Mouse (Mus musculus) embryonic facial prominence, embryonic 13.5 days (tissue): ENCODE measurements around the gene Smpd3. TPM values are rescaled to one million over a fixed set of nuclear protein-coding genes. Genes with fewer than 3 reads are reported as not detected.

Source experiments
- ATAC-seq: fragments of 200-750 bp; cut with Nextera tagmentation; 2 replicates; pipeline ENCODE4 v1.8.0; 2017; ENCODE audit warnings: low read depth; ENCODE audit not compliant: insufficient number of reproducible peaks, insufficient read depth, low FRiP score, low TSS enrichment
- H3K27ac ChIP-seq: fragments of 300-500 bp; sonication (generic); 2 replicates; pipeline ENCODE4 v1.5.1; 2015; ENCODE audit warnings: moderate library complexity, mild to moderate bottlenecking, inconsistent platforms
- H3K27me3 ChIP-seq: fragments of 300-500 bp; sonication (generic); 2 replicates; pipeline ENCODE4 v1.6.1; 2015; ENCODE audit warnings: mild to moderate bottlenecking, inconsistent platforms
- H3K36me3 ChIP-seq: fragments of 300-500 bp; sonication (generic); 2 replicates; pipeline ENCODE4 v1.6.1; 2015; ENCODE audit warnings: mild to moderate bottlenecking, inconsistent platforms
- H3K4me1 ChIP-seq: fragments of 300-500 bp; sonication (generic); 2 replicates; pipeline ENCODE4 v1.6.1; 2015; ENCODE audit warnings: inconsistent platforms
- H3K4me2 ChIP-seq: fragments of 300-500 bp; sonication (generic); 2 replicates; pipeline ENCODE4 v1.6.1; 2015; ENCODE audit warnings: moderate library complexity, mild to moderate bottlenecking, inconsistent platforms
- H3K4me3 ChIP-seq: fragments of 300-500 bp; sonication (generic); 2 replicates; pipeline ENCODE4 v1.5.1; 2015; ENCODE audit warnings: mild to moderate bottlenecking, inconsistent platforms
- H3K9ac ChIP-seq: fragments of 300-500 bp; sonication (generic); 2 replicates; pipeline ENCODE4 v1.6.1; 2015; ENCODE audit warnings: mild to moderate bottlenecking, inconsistent platforms
- H3K9me3 ChIP-seq: fragments of 300-500 bp; sonication (generic); 2 replicates; pipeline ENCODE4 v1.6.1; 2016; ENCODE audit warnings: inconsistent platforms
- WGBS: fragments of 180-500 bp; shearing (Covaris S2); methylation state at CpG from one replicate; pipeline ENCODE4 v1.1.7; 2015; ENCODE audit warnings: mixed read lengths; 5-methylcytosine and 5-hydroxymethylcytosine counted together
- polyA plus RNA-seq: library from polyadenylated mRNA; unstranded; fragments of >200 nt; fragmentation: Nextera tagmentation; extraction: Ambion mirVana; gene quantifications from 2 replicates; pipeline ENCODE4 v1.2.1, GENCODE M21; 2015

Smpd3 gene
- polyA plus RNA-seq, 1 experiment from 2014 or later = 19.5 TPM

- ATAC-seq = no peak
- WGBS = 22% methylated on average over 2 of the region's 2 CpGs
- peaks cover 8% of the 10 kb centered on the region; the same call in 1 of the 2 replicates for H3K4me1 ChIP-seq
Observed at GRCm38 (mm10) chr8:106287445-106287844, 50.3 kb downstream of the Smpd3 start.

GRCm38 (mm10) chr8:106280844-106281243, 56.9 kb downstream of the Smpd3 start:
- Histone ChIP-seq H3K4me2 (no peak overlapping the region), H3K27me3 (no peaks in the 10 kb centered on the region), H3K9ac (no peak overlapping the region), H3K4me3 (no peak overlapping the region), H3K4me1 (no peaks in the 10 kb centered on the region), H3K9me3 (no peaks in the 10 kb centered on the region), H3K36me3 (no peaks in the 10 kb centered on the region), H3K27ac (no peak overlapping the region)
- 43% methylated on average over 4 of the region's 4 CpGs for WGBS
- ATAC-seq = no peak

More at GRCm38 (mm10) chr8:106287445-106287844, 50.3 kb downstream of the Smpd3 start:
- H3K27me3 ChIP-seq = no peaks in the 10 kb centered on the region
- H3K36me3 ChIP-seq = no peaks in the 10 kb centered on the region
- H3K27ac ChIP-seq = no peak overlapping the region
- no peak overlapping the region for H3K4me3 ChIP-seq
- no peaks in the 10 kb centered on the region for H3K9me3 ChIP-seq
- H3K9ac ChIP-seq = no peak overlapping the region
- H3K4me2 ChIP-seq = no peak overlapping the region

- H3K9me3 ChIP-seq = no peaks in the 10 kb centered on the region
- no peak overlapping the region for H3K4me2 ChIP-seq
- 41% methylated on average over 5 of the region's 5 CpGs for whole genome bisulfite sequencing
- no peaks in the 10 kb centered on the region for H3K4me1 ChIP-seq
- no peaks in the 10 kb centered on the region for H3K27me3 ChIP-seq
- no peak for ATAC-seq
- H3K9ac ChIP-seq = no peak overlapping the region
- H3K36me3 ChIP-seq = no peaks in the 10 kb centered on the region
- no peak overlapping the region for H3K27ac ChIP-seq
- no peak overlapping the region for H3K4me3 ChIP-seq
Observed at GRCm38 (mm10) chr8:106280154-106280553, 57.6 kb downstream of the Smpd3 start.

- Histone ChIP-seq H3K27me3 (no peaks in the 10 kb centered on the region), H3K4me2 (no peak overlapping the region), H3K9me3 (no peaks in the 10 kb centered on the region), H3K4me3 (no peak overlapping the region), H3K27ac (no peak overlapping the region), H3K36me3 (no peaks in the 10 kb centered on the region), H3K9ac (no peak overlapping the region), H3K4me1 (no peaks in the 10 kb centered on the region)
- ATAC-seq = no peak
- 80% methylated on average over 11 of the region's 11 CpGs for WGBS
Observed at GRCm38 (mm10) chr8:106278367-106279042, 59.3 kb downstream of the Smpd3 start.

- H3K27ac ChIP-seq = no peak overlapping the region
- no peak for ATAC-seq
- H3K9ac ChIP-seq = no peak overlapping the region
Observed at GRCm38 (mm10) chr8:106276709-106277317, 61.0 kb downstream of the Smpd3 start.

GRCm38 (mm10) chr8:106273468-106273867, 64.3 kb downstream of the Smpd3 start:
- WGBS = 84% methylated on average over 3 of the region's 3 CpGs
- no peak overlapping the region for H3K4me3 ChIP-seq

More at GRCm38 (mm10) chr8:106276709-106277317, 61.0 kb downstream of the Smpd3 start:
- Histone ChIP-seq H3K4me3 (no peak overlapping the region), H3K4me2 (no peak overlapping the region), H3K36me3 (no peaks in the 10 kb centered on the region), H3K27me3 (no peaks in the 10 kb centered on the region), H3K4me1 (peaks cover 6% of the 10 kb centered on the region), H3K9me3 (no peaks in the 10 kb centered on the region)
- WGBS = 90% methylated on average over 5 of the region's 5 CpGs

GRCm38 (mm10) chr8:106271378-106271777, 66.4 kb downstream of the Smpd3 start:
- Histone ChIP-seq H3K4me2 (peak overlapping the region; percentile 14; the same call in 1 of the 2 replicates), H3K27ac (peak overlapping the region; percentile 60), H3K9me3 (no peaks in the 10 kb centered on the region), H3K36me3 (no peaks in the 10 kb centered on the region), H3K9ac (no peak overlapping the region), H3K4me3 (no peak overlapping the region), H3K4me1 (peaks cover 39% of the 10 kb centered on the region), H3K27me3 (no peaks in the 10 kb centered on the region)
- WGBS = 30% methylated on average over 4 of the region's 4 CpGs
- ATAC-seq = no peak

More at GRCm38 (mm10) chr8:106273468-106273867, 64.3 kb downstream of the Smpd3 start:
- peaks cover 38% of the 10 kb centered on the region for H3K4me1 ChIP-seq
- no peaks in the 10 kb centered on the region for H3K36me3 ChIP-seq
- H3K9me3 ChIP-seq = no peaks in the 10 kb centered on the region
- no peak overlapping the region for H3K4me2 ChIP-seq
- H3K27ac ChIP-seq = no peak overlapping the region
- no peaks in the 10 kb centered on the region for H3K27me3 ChIP-seq
- no peak overlapping the region for H3K9ac ChIP-seq
- ATAC-seq = no peak

GRCm38 (mm10) chr8:106270804-106271203, 67.0 kb downstream of the Smpd3 start:
- H3K4me2 ChIP-seq = peak overlapping the region; percentile 14; the same call in 1 of the 2 replicates
- peak overlapping the region; percentile 75 for H3K27ac ChIP-seq
- H3K9me3 ChIP-seq = no peaks in the 10 kb centered on the region
- H3K27me3 ChIP-seq = no peaks in the 10 kb centered on the region
- WGBS = 10% methylated on average over 5 of the region's 5 CpGs
- H3K36me3 ChIP-seq = no peaks in the 10 kb centered on the region
- no peak overlapping the region; the same call in 1 of the 2 replicates for H3K9ac ChIP-seq
- peaks cover 39% of the 10 kb centered on the region for H3K4me1 ChIP-seq
- H3K4me3 ChIP-seq = no peak overlapping the region
- no peak; the same call in 1 of the 2 replicates for ATAC-seq

- no peak overlapping the region for H3K27ac ChIP-seq
- H3K4me3 ChIP-seq = no peak overlapping the region
- WGBS = 62% methylated on average over 5 of the region's 5 CpGs
- H3K9me3 ChIP-seq = no peaks in the 10 kb centered on the region
- H3K4me2 ChIP-seq = no peak overlapping the region
- H3K4me1 ChIP-seq = peaks cover 39% of the 10 kb centered on the region
- no peak overlapping the region for H3K9ac ChIP-seq
- no peaks in the 10 kb centered on the region for H3K27me3 ChIP-seq
- ATAC-seq = no peak
- no peaks in the 10 kb centered on the region for H3K36me3 ChIP-seq
Observed at GRCm38 (mm10) chr8:106268710-106269346, 69.0 kb downstream of the Smpd3 start.

GRCm38 (mm10) chr8:106265398-106265797, 72.4 kb downstream of the Smpd3 start:
- Histone ChIP-seq H3K4me2 (no peak overlapping the region), H3K36me3 (peaks cover 11% of the 10 kb centered on the region; the same call in 1 of the 2 replicates), H3K4me1 (peaks cover 25% of the 10 kb centered on the region), H3K4me3 (no peak overlapping the region), H3K9me3 (no peaks in the 10 kb centered on the region), H3K27me3 (no peaks in the 10 kb centered on the region), H3K9ac (no peak overlapping the region), H3K27ac (no peak overlapping the region)
- 83% methylated on average over 17 of the region's 17 CpGs for WGBS
- no peak for ATAC-seq

- Histone ChIP-seq H3K36me3 (peaks cover 17% of the 10 kb centered on the region), H3K4me3 (no peak overlapping the region), H3K27ac (no peak overlapping the region), H3K9me3 (no peaks in the 10 kb centered on the region), H3K9ac (no peak overlapping the region), H3K27me3 (no peaks in the 10 kb centered on the region), H3K4me2 (no peak overlapping the region), H3K4me1 (peaks cover 11% of the 10 kb centered on the region)
- ATAC-seq = no peak
- WGBS = 88% methylated on average over 4 of the region's 4 CpGs
Observed at GRCm38 (mm10) chr8:106263928-106264327, 73.9 kb downstream of the Smpd3 start.
